Mouse (Mus musculus) cerebellum, postnatal 36 days (tissue): ENCODE data around the gene Rpn2.

Source experiments
- DNase-seq, 2 experiments: peaks; one replicate each; pipeline ENCODE4 v3.0.0; 2021 to 2022; ENCODE audit warnings: mixed read lengths in 2 of 2

The Rpn2 gene

DNA sequence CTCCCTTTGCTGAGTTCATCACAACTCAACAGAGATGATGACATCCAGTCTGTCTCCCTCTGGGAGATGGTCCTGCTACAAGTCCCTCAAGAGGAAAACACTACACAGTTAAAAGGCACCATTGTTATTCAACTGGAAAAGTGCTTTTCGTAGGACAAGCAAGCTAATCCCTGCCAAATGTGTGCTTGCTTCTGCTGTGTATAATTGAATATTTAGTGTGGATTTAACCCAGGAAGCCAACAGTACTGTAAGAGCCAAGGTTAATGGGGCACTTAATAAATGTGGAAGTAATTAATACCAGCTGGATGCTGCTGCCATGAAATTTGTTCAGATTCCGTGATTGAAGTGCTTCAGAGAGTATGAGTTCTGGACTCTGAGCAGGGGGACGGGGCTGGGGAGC is 75.3 kb downstream of the Rpn2 start:
- no peak for DNase-seq

DNA sequence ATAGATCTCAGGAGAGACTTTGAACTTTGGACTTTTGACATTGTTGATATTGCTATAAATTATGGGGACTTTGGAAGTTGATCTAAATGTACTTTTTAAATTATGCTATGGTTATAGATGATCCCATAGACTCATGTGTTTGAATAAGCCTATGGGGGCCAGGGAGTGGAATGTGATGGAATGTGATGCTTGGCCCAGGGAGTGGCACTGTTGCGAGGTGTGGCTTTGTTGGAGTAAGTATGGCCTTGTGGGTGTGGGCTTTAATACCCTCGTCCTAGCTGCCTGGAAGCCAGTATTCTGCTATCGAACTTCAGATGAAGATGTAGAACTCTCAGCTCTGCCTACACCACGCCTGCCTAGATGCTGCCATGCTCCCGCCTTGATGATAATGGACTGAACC is 81.2 kb downstream of the Rpn2 start:
- no peak for DNase-seq

DNA sequence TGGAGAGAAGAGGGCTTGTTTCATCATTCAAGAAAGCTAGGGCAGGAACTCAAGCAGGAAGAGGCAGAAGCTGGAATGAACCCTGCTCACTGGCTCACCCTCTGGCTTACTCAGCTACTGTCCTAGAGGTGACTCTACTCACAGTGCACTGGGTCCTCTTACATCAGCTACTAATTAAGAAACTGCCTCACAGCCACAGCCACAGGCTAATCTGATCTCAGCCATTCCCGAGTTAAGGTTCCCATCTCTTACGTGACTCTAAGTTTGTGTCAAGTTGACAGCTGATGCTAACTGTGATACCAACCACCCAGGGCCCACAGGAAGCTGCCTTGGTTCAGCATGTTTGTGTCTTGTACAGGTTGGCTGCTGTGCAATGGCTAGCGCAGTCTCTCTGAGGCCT is 84.2 kb downstream of the Rpn2 start:
- DNase-seq: no peak

DNA sequence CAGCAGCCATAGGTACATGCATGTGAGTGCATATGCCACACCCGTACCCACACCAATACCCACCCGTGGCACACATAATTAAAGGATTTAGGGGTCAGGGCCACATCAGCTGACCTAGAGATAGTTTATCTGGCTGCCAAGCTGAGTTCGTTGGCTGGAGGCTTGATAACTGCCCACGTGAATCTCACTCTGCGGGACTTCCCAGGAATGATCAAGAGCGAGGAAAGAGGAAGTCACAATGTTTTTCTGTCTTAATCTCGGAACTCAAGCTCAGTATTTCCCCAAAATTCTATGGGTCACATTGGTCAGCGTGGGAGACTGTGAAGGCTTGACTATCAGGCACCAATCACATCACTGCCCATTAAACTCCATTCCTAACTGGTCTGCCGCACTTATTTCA is 87.9 kb downstream of the Rpn2 start:
- DNase-seq: no peak

- DNase-seq: peak; percentile 96 to 97
These were observed 88.5 kb downstream of the Rpn2 start, which contains the start of gene Manbal for GRCm38 (mm10) chr2:157367184-157367893. Manbal (plus strand) TSS chr2:157367594.

GRCm38 (mm10) chr2:157367991-157368390 is 89.2 kb downstream of the Rpn2 start:
- no peak for DNase-seq

- DNase-seq: no peak
These were observed 92.9 kb downstream of the Rpn2 start for GRCm38 (mm10) chr2:157371696-157372095.

DNA sequence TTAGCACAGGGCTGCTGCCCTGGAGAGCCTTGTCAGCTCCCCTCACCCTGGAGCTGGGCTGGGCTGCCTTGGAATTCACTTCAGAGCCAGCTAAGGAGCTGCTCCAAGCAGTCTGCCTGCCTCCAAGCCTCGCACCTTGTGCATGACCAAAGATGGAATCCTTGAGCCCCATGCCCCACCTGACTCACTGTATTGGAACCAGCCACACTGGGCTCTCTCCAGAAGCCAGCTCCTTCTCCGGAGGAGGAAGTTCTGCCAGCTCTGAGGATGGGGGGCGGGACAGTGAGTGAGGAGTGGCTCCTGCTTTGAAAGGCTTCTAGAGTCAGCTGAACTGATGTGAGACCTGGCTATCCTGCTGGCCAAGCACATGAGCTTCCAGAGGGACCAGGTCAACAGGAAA is 94.9 kb downstream of the Rpn2 start:
- no peak for DNase-seq

DNA sequence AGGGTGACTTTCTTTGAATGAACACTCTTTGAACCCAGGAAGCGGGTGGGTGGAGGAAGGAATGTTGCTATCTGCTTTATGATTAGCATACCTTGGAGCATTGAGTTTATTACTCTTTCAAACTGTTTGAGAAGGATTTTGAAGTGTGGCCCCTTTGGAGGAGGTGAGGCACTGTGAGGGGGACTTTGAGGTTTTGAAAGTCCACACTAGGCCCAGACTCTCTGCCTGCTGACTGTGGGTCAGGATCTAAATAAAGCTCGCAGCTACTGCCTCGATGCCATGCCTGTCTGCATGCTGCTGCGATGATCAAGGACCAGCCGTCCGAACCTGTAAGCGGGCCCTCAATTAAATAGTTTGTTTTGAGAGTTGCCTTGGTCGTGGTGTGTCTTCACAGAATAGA is 96.2 kb downstream of the Rpn2 start:
- no peak for DNase-seq
